Mouse (Mus musculus) forebrain, embryonic 16.5 days (tissue): ENCODE measurements at regions not wholly inside any gene's neighbourhood (a gene's known extent, or its start where the extent isn't known, plus 50 kb on each side); places are given as distances from the start of the nearest gene placed in this dataset.

Experiments used
- ATAC-seq: fragments of 200-750 bp; cut with Nextera tagmentation; 2 replicates; pipeline ENCODE4 v1.8.0; 2017; ENCODE audit warnings: mild to moderate bottlenecking, moderate library complexity
- H3K27ac ChIP-seq: fragments of 300-500 bp; sonication (generic); 2 replicates; pipeline ENCODE4 v1.5.1; 2014; ENCODE audit warnings: low read length, control low read depth
- H3K27me3 ChIP-seq: fragments of 300-500 bp; sonication (generic); replicated peaks from 2 replicates; pipeline ENCODE4 v1.6.1; 2014; ENCODE audit warnings: low read length; ENCODE audit not compliant: control insufficient read depth, insufficient read depth
- H3K36me3 ChIP-seq: fragments of 300-500 bp; sonication (generic); 2 replicates; pipeline ENCODE4 v1.6.1; 2014; ENCODE audit not compliant: control insufficient read depth, insufficient read depth
- H3K4me1 ChIP-seq: fragments of 300-500 bp; sonication (generic); replicated peaks from 2 replicates; pipeline ENCODE4 v1.6.1; 2014; ENCODE audit warnings: low read length; ENCODE audit not compliant: control insufficient read depth, insufficient read depth
- H3K4me2 ChIP-seq: fragments of 300-500 bp; sonication (generic); 2 replicates; pipeline ENCODE4 v1.6.1; 2014; ENCODE audit warnings: mild to moderate bottlenecking, low read length, control low read depth
- H3K4me3 ChIP-seq: fragments of 300-500 bp; sonication (generic); replicated peaks from 2 replicates; pipeline ENCODE4 v1.5.1; 2014; ENCODE audit warnings: mild to moderate bottlenecking, low read length, control low read depth
- H3K9ac ChIP-seq: fragments of 300-500 bp; sonication (generic); replicated peaks from 2 replicates; pipeline ENCODE4 v1.6.1; 2014; ENCODE audit warnings: low read depth, low read length, control low read depth
- H3K9me3 ChIP-seq: fragments of 300-500 bp; sonication (generic); 2 replicates; pipeline ENCODE4 v1.6.1; 2016; ENCODE audit warnings: low read length; ENCODE audit not compliant: control insufficient read depth
- WGBS: fragments of 180-500 bp; shearing (Covaris S2); extraction: QIAGEN DNeasy Blood & Tissue Kit; methylation state at CpG from one replicate; pipeline ENCODE4 v1.1.7; 2014; 5-methylcytosine and 5-hydroxymethylcytosine counted together

DNA sequence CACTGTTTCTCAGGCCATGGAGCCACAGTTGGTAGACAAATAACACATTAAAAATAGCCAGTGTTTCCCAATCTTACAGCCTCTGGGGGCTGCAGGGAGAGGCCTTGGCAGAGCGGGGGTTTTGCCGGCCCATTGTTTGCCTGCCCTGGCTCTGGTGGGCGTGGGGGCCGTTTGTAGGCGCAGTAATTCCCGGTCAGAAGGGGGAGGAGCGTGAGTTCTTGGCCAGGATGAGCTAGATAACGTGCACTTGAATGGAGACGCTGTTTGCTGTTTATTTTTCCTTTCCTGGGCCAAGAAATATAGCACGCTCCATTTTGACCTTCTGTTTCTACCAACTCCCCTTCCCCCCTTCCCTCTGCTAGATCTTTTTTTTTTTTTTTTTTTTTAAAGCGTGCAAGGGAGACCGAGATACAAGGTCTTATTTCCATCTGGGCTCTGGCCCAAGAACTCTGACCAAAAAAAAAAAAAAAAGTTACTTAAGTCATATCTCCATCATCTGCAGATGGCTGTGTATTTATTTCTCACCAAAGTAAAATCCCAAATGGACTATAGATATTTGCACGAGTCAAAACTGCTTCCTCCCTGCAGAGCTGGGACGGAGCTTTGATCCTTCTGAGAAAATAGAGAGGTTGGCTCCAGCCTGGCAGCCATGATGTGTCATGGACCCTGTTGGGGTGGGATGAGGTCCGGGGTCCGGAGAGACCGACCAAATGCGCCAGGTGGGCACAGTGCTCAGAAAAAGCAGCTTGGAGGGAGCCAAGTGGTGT, 135.5 kb upstream of the Haao start:
- no peaks in the 10 kb centered on the region for H3K27me3 ChIP-seq
- no peaks in the 10 kb centered on the region for H3K36me3 ChIP-seq
- WGBS = 36% methylated on average over 18 of the region's 18 CpGs
- H3K4me3 ChIP-seq = no peak overlapping the region
- H3K4me1 ChIP-seq = peaks cover 27% of the 10 kb centered on the region
- ATAC-seq = peak; percentile 57
- H3K4me2 ChIP-seq = peak overlapping the region; percentile 23; the same call in 1 of the 2 replicates
- H3K9me3 ChIP-seq = 0 out of 2 replicates have a peak, but pooled peaks cover 3% of the 10 kb centered on the region
- H3K9ac ChIP-seq = 0 out of 2 replicates have a peak overlapping the region, but pooled peaks have one; percentile 7
- peak overlapping the region; percentile 32; the same call in 1 of the 2 replicates for H3K27ac ChIP-seq

DNA sequence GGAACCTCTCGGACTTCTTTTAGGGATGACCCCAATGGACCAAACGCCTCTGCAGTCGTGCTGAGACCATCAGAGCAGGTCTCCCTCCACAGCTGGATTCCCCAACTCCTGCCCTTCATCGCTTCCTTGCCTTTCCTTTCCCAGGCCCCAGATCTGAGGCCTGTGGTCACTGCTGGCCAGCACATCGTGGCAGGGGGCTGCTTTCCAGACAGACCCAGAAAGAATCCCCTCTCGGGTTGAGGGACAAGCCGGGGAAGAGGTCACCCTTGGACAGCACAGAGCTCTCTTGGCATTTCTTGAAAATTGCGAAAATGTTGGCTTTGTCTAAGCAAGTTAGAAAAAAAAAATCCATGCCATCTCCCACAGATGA, 134.9 kb upstream of the Haao start:
- Histone ChIP-seq H3K9ac (no peak overlapping the region), H3K36me3 (no peaks in the 10 kb centered on the region), H3K4me3 (no peak overlapping the region), H3K4me2 (peak overlapping the region; percentile 23; the same call in 1 of the 2 replicates), H3K4me1 (peaks cover 27% of the 10 kb centered on the region), H3K27me3 (no peaks in the 10 kb centered on the region), H3K9me3 (0 out of 2 replicates have a peak, but pooled peaks cover 3% of the 10 kb centered on the region), H3K27ac (peak overlapping the region; percentile 32; the same call in 1 of the 2 replicates)
- WGBS = 58% methylated on average over 8 of the region's 8 CpGs
- no peak for ATAC-seq

DNA sequence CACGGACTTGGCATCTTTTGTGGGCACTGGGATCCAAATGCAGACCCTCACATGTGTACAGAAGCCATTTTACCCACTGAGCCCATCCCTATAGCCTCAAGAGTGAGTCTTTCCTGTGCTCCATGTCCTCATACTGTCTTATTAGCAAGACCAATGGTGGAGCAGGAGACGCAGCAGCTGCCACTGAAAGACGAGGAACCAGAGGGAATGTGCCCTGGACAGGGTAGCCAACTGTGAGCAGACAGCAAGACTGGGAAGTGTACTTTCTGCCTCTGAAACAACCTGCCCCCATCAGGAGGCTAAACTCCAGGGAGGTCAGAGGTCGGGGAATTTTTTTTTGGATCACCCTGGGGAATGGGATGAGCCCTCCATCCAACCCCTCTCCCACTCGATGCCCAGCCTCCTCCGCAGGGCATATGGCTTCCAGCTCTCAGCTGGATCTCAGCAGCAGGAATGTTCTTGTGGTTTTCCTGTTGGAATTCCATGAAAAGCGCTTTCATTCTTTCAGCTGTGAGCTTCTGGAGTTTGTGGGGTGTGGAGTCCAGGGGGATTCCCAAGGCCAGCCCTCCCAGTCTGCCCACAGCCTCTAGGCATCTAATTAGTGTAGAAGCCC, 131.2 kb upstream of the Haao start:
- WGBS = 77% methylated on average over 7 of the region's 7 CpGs
- Histone ChIP-seq H3K27me3 (no peaks in the 10 kb centered on the region; the same call in 1 of the 2 replicates), H3K27ac (no peak overlapping the region), H3K4me2 (no peak overlapping the region), H3K36me3 (no peaks in the 10 kb centered on the region), H3K4me3 (no peak overlapping the region), H3K9ac (no peak overlapping the region), H3K4me1 (peaks cover 11% of the 10 kb centered on the region), H3K9me3 (no peaks in the 10 kb centered on the region)
- no peak for ATAC-seq

DNA sequence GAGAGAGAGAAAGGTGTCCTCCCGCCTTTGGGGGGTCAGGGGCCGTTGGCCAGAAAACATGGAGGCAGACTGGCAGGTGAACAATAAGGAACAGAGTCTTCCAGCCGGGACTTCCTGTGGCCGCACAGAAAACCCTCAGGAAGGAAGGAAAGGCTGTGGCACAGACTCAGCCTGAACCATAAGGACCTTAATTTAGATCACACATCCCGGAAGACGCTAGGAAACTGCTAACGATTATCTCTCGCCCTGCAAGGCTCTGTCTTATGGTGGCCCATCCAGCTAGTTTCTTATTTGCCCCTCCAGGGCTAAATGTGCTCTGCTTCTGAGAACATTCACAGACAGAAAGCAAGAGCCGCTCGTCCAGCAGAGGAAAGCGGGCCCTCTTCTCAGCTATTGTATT, 130.0 kb upstream of the Haao start:
- Histone ChIP-seq H3K27ac (no peak overlapping the region), H3K27me3 (no peaks in the 10 kb centered on the region; the same call in 1 of the 2 replicates), H3K9ac (no peak overlapping the region), H3K4me2 (no peak overlapping the region), H3K4me3 (no peak overlapping the region), H3K4me1 (peaks cover 2% of the 10 kb centered on the region), H3K36me3 (no peaks in the 10 kb centered on the region), H3K9me3 (no peaks in the 10 kb centered on the region)
- WGBS = 76% methylated on average over 11 of the region's 11 CpGs
- no peak for ATAC-seq

DNA sequence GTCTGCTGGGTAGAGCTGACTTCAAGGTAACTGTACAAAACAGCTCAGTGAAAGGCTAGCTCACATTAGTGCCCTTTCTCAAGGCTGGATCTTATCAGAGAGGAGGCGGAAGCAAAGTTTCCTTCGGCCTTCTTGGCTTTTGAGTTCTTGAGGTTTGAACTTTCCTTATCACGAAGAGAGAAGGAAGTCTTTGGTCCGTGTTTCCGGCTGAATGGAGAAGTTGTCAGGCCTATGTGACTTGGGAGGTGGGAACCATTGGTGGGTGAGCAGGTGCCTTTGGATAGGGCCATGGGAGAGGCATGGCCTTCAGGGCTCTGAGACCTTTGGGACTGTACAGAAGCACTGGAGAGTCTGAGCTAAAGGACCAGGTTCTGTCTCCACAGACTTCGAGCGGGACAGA, 128.1 kb upstream of the Haao start:
- no peak for ATAC-seq
- no peaks in the 10 kb centered on the region for H3K36me3 ChIP-seq
- H3K4me2 ChIP-seq = no peak overlapping the region
- WGBS = 93% methylated on average over 7 of the region's 7 CpGs
- H3K27me3 ChIP-seq = no peaks in the 10 kb centered on the region; the same call in 1 of the 2 replicates
- H3K27ac ChIP-seq = no peak overlapping the region
- H3K4me1 ChIP-seq = peaks cover 3% of the 10 kb centered on the region; the same call in 1 of the 2 replicates
- no peaks in the 10 kb centered on the region for H3K9me3 ChIP-seq
- no peak overlapping the region for H3K4me3 ChIP-seq
- H3K9ac ChIP-seq = no peak overlapping the region

DNA sequence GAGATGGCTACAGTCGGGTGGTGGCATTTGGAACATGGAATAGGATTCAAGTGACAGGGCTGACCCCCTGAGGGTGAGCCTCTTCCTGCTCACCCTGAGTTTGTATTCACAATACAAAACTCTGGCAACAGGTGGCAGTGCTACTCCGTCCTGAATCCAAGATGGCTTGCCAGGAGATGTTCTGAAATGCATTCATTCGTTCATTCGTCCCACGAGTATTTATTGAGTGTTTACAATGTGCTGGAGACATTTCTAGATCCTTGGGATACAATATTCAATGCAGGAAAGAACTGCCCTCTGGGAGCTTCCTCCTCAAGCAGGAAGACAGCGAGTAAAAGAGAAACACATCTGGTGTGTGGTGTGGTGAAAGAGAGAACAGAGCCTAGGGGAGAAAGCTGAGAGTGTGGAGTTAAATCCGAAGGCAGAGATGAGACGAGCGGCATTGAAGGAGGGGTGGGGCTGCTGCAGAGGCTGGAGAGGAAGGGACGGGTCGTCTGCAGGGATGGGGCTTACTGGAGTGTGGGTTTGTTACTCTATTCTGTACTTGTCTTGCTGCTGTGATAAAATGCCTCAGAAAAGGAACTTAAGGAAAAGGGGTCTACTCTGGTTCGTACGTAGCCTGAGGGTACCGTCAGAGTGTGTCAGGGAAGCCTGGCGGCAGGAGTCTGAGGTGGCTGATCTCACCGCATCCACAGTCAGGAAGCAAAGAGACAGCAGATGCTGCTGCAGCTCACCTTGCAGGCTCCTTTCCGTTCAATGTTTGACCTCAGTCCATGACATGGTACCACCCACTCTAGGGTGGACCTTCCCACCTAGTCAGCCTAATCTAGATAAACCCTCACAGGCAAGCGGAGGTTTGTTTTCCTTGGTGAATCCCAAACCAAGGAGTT, 125.9 kb upstream of the Haao start:
- H3K9me3 ChIP-seq = no peaks in the 10 kb centered on the region
- H3K4me2 ChIP-seq = no peak overlapping the region
- no peak overlapping the region for H3K9ac ChIP-seq
- 51% methylated on average over 18 of the region's 18 CpGs for WGBS
- no peaks in the 10 kb centered on the region for H3K36me3 ChIP-seq
- no peaks in the 10 kb centered on the region; the same call in 1 of the 2 replicates for H3K27me3 ChIP-seq
- peaks cover 3% of the 10 kb centered on the region; the same call in 1 of the 2 replicates for H3K4me1 ChIP-seq
- H3K27ac ChIP-seq = no peak overlapping the region
- H3K4me3 ChIP-seq = no peak overlapping the region
- ATAC-seq = no peak

DNA sequence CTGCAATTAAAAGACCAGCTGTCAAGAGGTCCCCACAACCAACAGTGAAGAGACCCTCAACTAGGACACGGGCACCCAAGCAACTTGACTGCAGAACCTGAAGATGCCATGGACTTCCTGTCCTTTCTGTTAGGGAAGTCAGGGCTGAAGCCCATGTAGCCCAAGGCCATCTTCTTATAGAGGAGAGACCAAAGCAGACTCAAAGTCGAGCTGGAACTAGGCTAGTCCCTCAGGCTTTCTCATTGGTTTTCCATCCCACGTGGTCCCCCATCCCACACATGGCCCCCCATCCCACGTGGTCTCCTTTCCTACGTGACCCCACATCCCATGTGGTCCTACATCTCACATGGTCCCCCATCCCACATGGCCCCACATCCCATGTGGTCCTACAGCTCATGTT, 125.1 kb upstream of the Haao start:
- Histone ChIP-seq H3K36me3 (no peaks in the 10 kb centered on the region), H3K4me1 (peaks cover 3% of the 10 kb centered on the region; the same call in 1 of the 2 replicates), H3K4me3 (no peak overlapping the region), H3K27ac (no peak overlapping the region), H3K27me3 (no peaks in the 10 kb centered on the region; the same call in 1 of the 2 replicates), H3K4me2 (no peak overlapping the region), H3K9me3 (no peaks in the 10 kb centered on the region), H3K9ac (no peak overlapping the region)
- 93% methylated on average over 5 of the region's 5 CpGs for WGBS
- ATAC-seq = no peak

DNA sequence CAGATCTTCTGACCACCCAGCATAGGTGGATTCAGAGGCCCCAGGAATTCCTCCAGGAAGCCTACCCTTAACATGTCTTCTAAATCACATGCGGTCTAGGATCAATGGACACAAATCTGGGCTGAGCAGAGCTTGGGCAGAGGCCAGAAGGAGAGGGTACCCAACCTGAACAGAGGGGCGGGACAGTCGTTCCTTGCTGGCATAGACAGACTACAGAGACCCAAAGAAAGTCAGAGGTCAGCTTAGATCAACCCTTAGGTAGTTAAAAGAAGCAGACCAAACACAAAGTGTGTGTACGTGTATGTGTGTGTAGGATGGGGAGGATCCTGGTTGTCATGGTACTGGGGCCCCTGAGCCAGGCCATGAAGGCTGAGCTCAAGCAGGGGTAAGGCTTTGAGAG, 124.7 kb upstream of the Haao start:
- no peak for ATAC-seq
- Histone ChIP-seq H3K36me3 (no peaks in the 10 kb centered on the region), H3K9ac (no peak overlapping the region), H3K9me3 (no peaks in the 10 kb centered on the region), H3K27me3 (no peaks in the 10 kb centered on the region; the same call in 1 of the 2 replicates), H3K4me2 (no peak overlapping the region), H3K27ac (no peak overlapping the region), H3K4me1 (peaks cover 3% of the 10 kb centered on the region; the same call in 1 of the 2 replicates), H3K4me3 (no peak overlapping the region)
- 91% methylated on average over 4 of the region's 4 CpGs for WGBS

DNA sequence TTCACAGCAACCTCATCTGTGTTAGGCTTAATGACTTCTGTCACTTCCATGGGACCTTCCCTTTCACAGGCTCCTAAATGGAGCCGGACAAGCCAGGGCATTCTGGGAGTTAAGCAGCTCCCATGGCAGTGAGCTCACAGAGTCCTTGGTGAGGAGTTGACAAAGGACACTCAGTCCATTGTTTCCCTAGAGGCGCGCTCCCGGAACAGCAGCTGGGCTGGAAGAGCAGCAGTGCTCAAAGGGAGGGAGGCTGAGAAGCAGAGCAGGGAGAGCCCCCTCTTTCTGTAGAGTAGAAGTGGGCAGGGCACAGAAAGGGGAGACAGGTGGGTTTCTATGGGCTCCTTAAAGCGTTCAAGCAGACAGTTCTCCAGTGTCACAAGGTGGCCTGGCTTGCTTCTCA, 124.3 kb upstream of the Haao start:
- Histone ChIP-seq H3K36me3 (no peaks in the 10 kb centered on the region), H3K4me3 (no peak overlapping the region), H3K27me3 (no peaks in the 10 kb centered on the region; the same call in 1 of the 2 replicates), H3K9ac (no peak overlapping the region), H3K4me1 (peaks cover 3% of the 10 kb centered on the region; the same call in 1 of the 2 replicates), H3K27ac (no peak overlapping the region), H3K9me3 (no peaks in the 10 kb centered on the region), H3K4me2 (no peak overlapping the region)
- 8% methylated on average over 5 of the region's 5 CpGs for WGBS
- peak; percentile 31; the same call in 1 of the 2 replicates for ATAC-seq
